Mouse (Mus musculus) kidney, adult 2 months (tissue): ENCODE results near the gene Wdfy1. TPM values are rescaled to one million over a fixed set of nuclear protein-coding genes. Genes with fewer than 3 reads are reported as not detected.
A peak's percentile ranks its signal among the peaks of the same experiment; 100 is the strongest.

Source experiments
- DNase-seq: peaks from one replicate; pipeline ENCODE4 v3.0.0; 2021
- H3K27ac ChIP-seq: fragments of 200-500 bp; 2 replicates; pipeline ENCODE4 v1.5.1; 2012; ENCODE audit warnings: low read depth, low read length, control low read depth, inconsistent platforms; ENCODE audit not compliant: insufficient read depth
- H3K27me3 ChIP-seq: fragments of 200-500 bp; replicated peaks from 2 replicates; pipeline ENCODE4 v1.6.1; 2012; ENCODE audit warnings: mild to moderate bottlenecking, moderate library complexity, low read length, inconsistent platforms; ENCODE audit not compliant: control insufficient read depth, insufficient read depth
- H3K36me3 ChIP-seq: fragments of 200-500 bp; 2 replicates; pipeline ENCODE4 v1.6.1; 2012; ENCODE audit warnings: mild to moderate bottlenecking, moderate library complexity, low read length, inconsistent platforms; ENCODE audit not compliant: control insufficient read depth, insufficient read depth
- H3K4me1 ChIP-seq: fragments of 200-500 bp; 2 replicates; pipeline ENCODE4 v1.6.1; 2011; ENCODE audit warnings: low read length; ENCODE audit not compliant: control insufficient read depth, insufficient read depth
- H3K4me3 ChIP-seq: fragments of 200-500 bp; 2 replicates; pipeline ENCODE4 v1.5.1; 2011; ENCODE audit warnings: mild to moderate bottlenecking, low read depth, low read length, control low read depth; ENCODE audit not compliant: insufficient read depth
- CTCF ChIP-seq: fragments of 200-500 bp; conservative IDR thresholded peaks from 2 replicates; pipeline ENCODE4 v1.5.1; 2011; ENCODE audit warnings: low read depth, mild to moderate bottlenecking, control low read depth, low read length, moderate library complexity, mixed read lengths; ENCODE audit not compliant: insufficient read depth, insufficient read length
- POLR2A ChIP-seq: fragments of 200-500 bp; IDR thresholded peaks from one replicate; pipeline ENCODE4 v1.6.1; 2011; ENCODE audit warnings: low read depth, low read length, control low read depth
- WGBS: fragments of 180-500 bp; shearing (Covaris S2); methylation state at CpG from one replicate; pipeline ENCODE4 v1.1.7; 2018; 5-methylcytosine and 5-hydroxymethylcytosine counted together
- polyA plus RNA-seq: library from polyadenylated mRNA; depleted of rRNA; stranded (reverse); fragments of >200 nt; gene quantifications from 2 replicates; pipeline ENCODE4 v1.2.3, GENCODE M21; 2012

Gene Wdfy1
- polyA plus RNA-seq, 1 experiment: 46.4 TPM

DNA sequence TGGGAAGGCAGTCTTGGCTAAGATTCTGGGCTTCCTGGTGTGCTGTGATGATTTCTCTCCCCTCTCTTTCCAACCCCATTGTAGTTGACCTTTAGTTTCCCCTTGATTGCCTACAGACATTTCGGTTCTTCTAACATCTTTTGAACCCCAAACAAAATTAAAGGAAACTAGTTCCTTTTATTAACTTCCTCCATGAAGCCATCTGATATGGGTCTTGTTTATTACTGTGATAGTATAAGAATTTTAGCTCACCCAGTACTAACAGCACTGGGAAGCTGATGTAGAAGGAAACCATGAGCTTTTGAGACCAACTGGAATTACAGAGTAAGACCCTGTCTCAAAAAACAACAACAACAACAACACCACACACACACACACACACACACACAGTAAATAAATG is 7.7 kb downstream of the Wdfy1 start:
- no peak overlapping the region for H3K27ac ChIP-seq
- WGBS: 39% methylated on average over 1 of the region's 1 CpGs
- no peak for DNase-seq
- H3K4me1 ChIP-seq: no peaks in the 10 kb centered on the region
- TF ChIP-seq CTCF: no peak
- no peak for TF ChIP-seq POLR2A
- H3K4me3 ChIP-seq: no peak overlapping the region
- H3K36me3 ChIP-seq: no peaks in the 10 kb centered on the region
- H3K27me3 ChIP-seq: no peaks in the 10 kb centered on the region

DNA sequence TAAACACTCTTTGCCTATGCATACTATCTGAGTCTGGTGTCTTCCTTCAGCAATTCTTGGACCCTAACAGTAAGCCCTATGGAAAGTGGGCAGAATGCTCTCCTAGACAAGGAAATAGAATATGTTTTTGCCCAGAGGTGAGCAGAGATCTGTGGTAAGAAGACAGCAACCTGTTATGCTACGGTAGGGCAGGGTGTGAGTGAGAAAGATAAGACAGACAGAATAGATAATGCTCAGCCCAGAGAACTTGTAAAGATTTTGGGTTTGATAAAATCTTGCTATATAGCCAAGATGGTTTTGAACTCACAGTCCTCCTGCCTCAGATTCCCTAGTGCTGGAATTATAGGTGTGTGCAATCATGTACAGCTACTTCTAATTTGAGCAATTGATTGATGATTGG is 11.5 kb downstream of the Wdfy1 start:
- DNase-seq: no peak
- H3K27me3 ChIP-seq: no peaks in the 10 kb centered on the region
- 96% methylated on average over 1 of the region's 1 CpGs for WGBS
- H3K4me1 ChIP-seq: peaks cover 7% of the 10 kb centered on the region
- H3K27ac ChIP-seq: no peak overlapping the region
- no peaks in the 10 kb centered on the region for H3K36me3 ChIP-seq
- no peak overlapping the region for H3K4me3 ChIP-seq
- TF ChIP-seq POLR2A (no peak), CTCF (no peak)

DNA sequence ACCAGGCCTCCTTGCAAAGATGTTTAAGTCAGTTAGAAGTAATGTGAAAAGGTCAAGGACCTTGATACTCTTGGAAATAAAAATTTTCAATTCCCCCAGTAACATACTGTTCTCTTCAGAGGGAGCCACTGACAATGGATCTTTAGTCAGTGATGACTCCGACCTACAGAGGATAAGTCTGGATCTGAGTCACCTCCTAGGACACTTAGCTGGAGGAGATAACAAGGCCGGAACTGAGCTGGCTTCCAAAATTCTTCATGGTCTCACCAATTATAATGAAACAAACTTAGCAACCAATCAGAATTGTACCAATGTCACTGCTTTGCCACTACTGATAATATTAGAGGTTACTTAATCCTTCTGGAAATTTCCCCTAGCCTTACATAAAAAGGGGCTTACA is 11.9 kb downstream of the Wdfy1 start:
- H3K4me1 ChIP-seq: peaks cover 10% of the 10 kb centered on the region
- H3K27ac ChIP-seq: no peak overlapping the region
- H3K4me3 ChIP-seq: no peak overlapping the region
- H3K27me3 ChIP-seq: no peaks in the 10 kb centered on the region
- 90% methylated on average over 2 of the region's 2 CpGs for WGBS
- H3K36me3 ChIP-seq: no peaks in the 10 kb centered on the region
- DNase-seq: no peak
- no peak for TF ChIP-seq CTCF
- TF ChIP-seq POLR2A: no peak

DNA sequence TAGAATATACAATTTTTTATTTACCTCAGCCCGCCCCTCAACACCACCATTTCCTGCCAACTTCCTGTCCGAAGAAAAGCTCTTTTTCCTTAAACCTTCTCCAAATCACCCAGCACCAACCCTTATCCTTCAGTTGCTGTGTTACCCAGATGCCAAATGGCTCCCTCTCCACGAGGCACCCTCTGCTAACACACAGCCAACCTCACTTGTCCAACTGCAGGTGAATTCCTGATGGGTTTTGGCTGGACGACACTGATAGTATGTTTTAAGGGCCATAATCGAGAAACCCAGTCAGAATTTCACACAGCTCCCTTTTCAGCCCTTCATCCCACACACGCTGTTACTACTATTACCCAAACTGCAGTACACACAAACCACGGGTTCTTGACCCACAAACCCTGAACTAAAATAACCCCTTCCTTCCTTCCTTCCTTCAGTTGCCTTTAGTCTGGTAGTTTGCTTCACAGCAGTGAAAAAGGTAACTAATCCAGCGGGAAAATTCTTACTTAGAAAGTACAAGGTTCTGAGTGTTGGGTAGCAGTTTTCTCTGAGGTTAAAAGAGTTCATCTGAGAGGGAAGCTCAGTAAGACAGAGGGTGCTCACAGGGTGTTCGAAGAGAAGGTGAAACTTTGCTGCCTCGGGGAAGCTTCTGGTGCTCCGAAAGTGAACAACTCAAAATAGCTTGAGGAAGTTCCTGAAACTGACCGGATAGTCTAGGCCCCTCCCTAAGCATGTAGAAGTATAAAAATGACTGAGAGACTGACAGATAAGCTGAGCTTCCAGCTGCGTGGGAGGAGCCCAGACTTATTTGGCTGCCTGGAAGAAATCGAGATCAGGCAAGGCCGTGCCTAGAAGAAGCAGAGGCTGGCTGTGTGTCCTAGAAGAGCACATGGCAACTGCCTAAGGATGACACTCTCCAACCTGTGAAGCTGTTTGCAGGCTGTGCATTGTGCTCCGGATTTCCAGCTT is 13.4 kb downstream of the Wdfy1 start:
- WGBS: 39% methylated on average over 16 of the region's 16 CpGs
- H3K4me1 ChIP-seq: peaks cover 15% of the 10 kb centered on the region
- no peak for DNase-seq
- no peaks in the 10 kb centered on the region for H3K36me3 ChIP-seq
- H3K27ac ChIP-seq: no peak overlapping the region
- no peak overlapping the region for H3K4me3 ChIP-seq
- H3K27me3 ChIP-seq: no peaks in the 10 kb centered on the region
- TF ChIP-seq CTCF (no peak), POLR2A (no peak)

DNA sequence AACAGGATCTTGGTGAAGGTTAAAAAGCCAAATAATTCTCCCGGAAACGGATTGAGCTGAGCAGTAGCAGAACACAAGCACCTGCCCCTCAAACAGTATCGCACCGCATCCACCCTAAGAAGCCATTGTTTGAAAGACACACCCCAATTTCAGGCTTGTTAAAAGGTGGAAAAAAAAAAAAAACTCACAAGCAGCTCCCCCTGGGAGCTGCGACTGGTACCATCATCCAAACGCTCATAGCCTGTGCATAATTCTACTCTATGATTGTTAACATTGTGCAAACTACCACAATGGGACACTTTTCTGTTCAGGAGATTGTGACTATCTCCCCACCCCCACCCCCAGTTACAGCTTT is 14.0 kb downstream of the Wdfy1 start:
- WGBS: 1% methylated on average over 6 of the region's 6 CpGs
- Histone ChIP-seq H3K27ac (no peak overlapping the region), H3K27me3 (no peaks in the 10 kb centered on the region), H3K4me1 (peaks cover 15% of the 10 kb centered on the region), H3K36me3 (no peaks in the 10 kb centered on the region), H3K4me3 (0 out of 2 replicates have a peak overlapping the region, but pooled peaks have one; percentile 11)
- no peak for DNase-seq
- TF ChIP-seq CTCF (no peak), POLR2A (no peak)

DNA sequence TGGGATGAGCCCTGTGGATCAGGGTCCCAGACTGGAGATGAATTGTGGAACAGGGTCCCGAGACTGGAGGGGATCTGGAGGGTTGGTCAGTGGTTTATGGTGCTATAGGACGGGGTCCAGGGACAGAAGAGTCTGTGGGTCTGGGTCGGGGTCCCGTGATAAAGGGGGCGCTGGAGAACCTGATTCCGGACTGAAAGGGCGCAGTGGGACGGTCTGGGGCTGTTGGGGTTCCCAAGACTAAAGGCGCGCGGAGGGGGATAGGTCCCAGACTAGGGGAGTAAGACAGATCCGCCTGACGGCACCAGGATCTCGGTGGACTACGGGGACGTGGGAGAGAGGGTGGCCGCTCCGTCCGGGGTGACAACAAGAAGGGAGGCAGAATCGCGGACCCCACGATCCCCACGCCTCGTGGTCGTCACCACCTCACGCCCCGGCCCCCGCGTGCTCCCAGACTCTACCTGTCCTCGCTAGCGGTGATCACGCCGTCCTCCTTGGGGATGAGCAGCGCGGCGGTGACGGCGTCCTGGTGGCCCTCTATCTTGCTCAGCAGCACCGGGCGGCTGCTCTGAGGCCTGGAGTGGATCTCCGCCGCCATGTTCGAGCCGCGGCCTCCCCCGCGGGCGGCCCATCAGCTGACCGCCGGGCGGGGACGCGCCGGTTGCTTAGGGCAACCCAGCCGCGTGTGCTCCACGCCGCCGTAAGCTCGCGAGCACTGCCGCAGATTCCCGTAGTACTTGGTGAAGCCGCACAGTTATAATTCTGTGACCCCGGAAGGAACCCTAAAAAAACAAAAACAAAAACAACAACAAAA is 14.6 kb downstream of the Wdfy1 start:
- Histone ChIP-seq H3K36me3 (no peaks in the 10 kb centered on the region), H3K27me3 (no peaks in the 10 kb centered on the region), H3K27ac (peak overlapping the region; percentile 71), H3K4me3 (peak overlapping the region; percentile 81), H3K4me1 (peaks cover 17% of the 10 kb centered on the region)
- TF ChIP-seq CTCF (no peak), POLR2A (peak; percentile 49)
- peak; percentile 88 for DNase-seq
- WGBS: under 1% methylated on average over 65 of the region's 65 CpGs

DNA sequence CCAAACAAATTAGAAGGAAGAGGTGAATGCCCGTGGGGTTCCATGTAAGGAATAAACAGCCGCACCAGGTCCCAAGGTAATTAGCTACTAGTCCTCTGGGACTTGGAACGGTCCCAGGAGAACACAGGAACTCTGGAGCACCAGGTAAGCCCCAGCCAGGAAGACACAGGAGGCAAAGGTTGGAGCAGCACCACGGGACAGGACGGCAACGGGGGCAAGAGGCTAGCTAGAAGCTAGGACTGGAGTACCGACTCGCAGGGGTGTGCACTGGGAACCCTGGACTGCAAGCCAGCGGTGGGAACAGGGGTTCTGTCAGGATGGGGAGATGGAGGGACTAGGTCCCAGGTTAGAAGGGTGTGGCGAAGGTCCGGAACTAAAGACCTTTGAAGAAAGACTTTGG is 15.3 kb downstream of the Wdfy1 start:
- no peaks in the 10 kb centered on the region for H3K36me3 ChIP-seq
- WGBS: 3% methylated on average over 11 of the region's 11 CpGs
- H3K4me1 ChIP-seq: peaks cover 19% of the 10 kb centered on the region
- H3K4me3 ChIP-seq: peak overlapping the region; percentile 81
- TF ChIP-seq POLR2A: no peak
- TF ChIP-seq CTCF: no peak
- peak; percentile 95 for DNase-seq
- H3K27ac ChIP-seq: peak overlapping the region; percentile 71
- H3K27me3 ChIP-seq: no peaks in the 10 kb centered on the region
